Mouse (Mus musculus) T-helper 2 cell (primary cell): ENCODE data around the gene Emc9.

Source experiments
- in situ Hi-C: fragments of 300-600 bp; cut with MboI, MseI; formaldehyde crosslinking; loops from one replicate; pipeline ENCODE4 v1.15.1; 2025; ENCODE audit warnings: high pct_unique_total_duplicates

Emc9 gene

DNA sequence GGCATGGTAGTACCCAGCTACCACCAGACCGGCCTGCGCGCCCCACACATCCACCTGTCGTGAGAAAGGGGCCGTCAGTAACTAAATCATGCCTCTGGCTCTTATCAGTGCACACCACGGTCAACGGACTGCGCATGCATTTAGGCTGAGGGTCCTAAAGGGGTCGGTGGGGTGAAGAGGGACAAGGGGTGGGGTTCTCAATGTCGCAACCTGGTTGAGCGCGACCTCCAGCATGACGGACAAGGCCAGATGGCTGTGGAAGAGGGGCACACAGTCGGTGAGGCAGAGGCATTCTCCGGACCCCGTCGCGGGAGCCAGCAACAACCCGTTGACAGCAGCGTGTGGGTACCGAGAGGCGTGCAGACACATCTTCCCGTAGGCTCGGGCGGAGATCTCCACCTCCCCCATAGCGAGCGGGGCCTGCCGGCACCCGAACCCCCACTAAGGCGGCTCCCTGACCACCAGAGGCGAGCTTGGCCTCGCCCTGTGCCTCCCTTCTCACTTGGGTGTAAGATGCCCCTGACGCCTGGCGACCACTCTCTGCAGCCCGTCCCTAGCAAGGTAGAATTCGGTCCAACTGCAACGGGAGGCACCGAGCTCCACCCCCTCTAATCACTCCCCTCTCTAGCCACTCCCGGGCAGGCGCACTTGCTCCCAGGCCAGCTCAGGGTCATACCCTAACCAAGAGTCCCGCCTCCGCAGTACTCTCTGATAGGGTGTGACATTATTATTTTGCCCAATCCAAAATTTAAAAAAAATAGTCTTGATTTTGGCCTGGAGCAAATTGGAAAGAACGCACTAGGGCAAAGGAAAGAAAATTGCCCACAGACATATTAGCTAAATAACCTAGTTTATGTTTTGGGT lies at the start of gene Emc9:
Gene Emc9, minus strand, starts transcription at position 601 of the 864 bp plus-strand sequence.
- in situ Hi-C loops = no loop called here

GRCm38 (mm10) chr14:55629312-55629711 lies 44.2 kb upstream of the Emc9 start:
- in situ Hi-C loops = loop anchor here (10.0 kb wide), 1 partner anchor 65 kb away; the partner anchor contains the start of genes A730061H03Rik and Dcaf11

DNA sequence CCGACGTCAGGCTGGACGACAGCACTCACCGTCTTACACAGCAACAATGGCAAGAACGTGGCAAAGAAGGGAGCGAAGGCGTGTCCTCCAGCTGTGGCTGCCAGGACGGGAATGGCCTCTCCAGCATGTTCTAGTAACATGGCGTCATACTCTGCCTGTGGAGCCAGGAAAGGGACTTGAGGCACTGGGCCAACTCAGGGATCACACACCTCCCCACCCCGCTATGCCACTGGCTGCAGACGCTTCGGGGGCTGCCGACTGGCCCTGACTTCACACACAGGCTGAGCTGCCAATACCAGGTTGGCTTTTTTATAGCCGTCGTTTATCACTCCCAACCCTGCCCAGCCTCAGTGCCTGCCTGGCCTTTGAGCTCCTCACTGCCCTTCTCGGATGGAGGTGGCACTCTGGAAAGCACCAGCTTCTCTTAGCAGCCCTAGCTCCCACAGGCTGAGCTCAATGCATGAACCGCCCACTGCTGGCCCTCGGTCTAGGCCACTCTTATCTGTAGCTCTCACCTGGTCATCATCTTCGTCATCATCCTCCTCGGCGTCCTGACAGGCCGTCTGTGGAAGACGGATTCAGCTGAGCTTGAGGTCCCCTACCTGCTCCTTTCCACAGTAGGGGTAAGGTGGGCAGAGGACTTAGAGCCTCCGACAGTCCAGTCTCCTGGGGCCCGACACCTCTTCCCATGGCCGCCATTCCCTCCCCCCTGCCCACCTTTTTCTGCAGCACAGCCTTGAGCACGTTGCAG lies 43.1 kb upstream of the Emc9 start:
- in situ Hi-C loops = loop anchor here (10.0 kb wide), 1 partner anchor 63 kb away; the partner anchor contains the start of genes A730061H03Rik and Dcaf11

GRCm38 (mm10) chr14:55618486-55619195 lies 33.5 kb upstream of the Emc9 start:
- in situ Hi-C loops = no loop called here

- in situ Hi-C loops = no loop called here
Observed at GRCm38 (mm10) chr14:55617822-55618221, 32.7 kb upstream of the Emc9 start, which contains the start of gene Rec8. Gene Rec8, plus strand, starts transcription at chr14:55618037.

- in situ Hi-C loops = no loop called here
Observed at GRCm38 (mm10) chr14:55616844-55617243, 31.7 kb upstream of the Emc9 start.

DNA sequence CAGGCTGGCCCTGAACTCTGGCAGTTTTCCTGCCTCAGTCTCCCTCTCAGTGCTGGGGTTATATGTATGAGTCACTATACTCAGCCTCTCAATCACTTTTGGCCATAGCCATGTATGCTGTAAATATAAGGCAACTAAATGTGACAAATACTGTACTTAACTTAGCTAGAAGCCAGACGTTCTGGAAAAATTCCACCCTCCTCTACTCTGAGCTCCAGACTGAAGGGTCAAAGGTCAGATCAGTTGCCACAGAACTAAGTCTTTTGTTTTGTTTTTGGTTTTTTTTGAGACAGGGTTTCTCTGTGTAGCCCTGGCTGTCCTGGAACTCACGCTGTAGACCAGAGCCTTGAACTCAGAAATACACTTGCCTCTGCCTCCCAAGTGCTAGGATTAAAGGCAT lies 30.8 kb upstream of the Emc9 start:
- in situ Hi-C loops = no loop called here

GRCm38 (mm10) chr14:55614565-55615178 lies 29.6 kb upstream of the Emc9 start:
- in situ Hi-C loops = loop anchor here (5.0 kb wide), 1 partner anchor 48 kb away; the partner anchor contains the start of gene Mdp1

DNA sequence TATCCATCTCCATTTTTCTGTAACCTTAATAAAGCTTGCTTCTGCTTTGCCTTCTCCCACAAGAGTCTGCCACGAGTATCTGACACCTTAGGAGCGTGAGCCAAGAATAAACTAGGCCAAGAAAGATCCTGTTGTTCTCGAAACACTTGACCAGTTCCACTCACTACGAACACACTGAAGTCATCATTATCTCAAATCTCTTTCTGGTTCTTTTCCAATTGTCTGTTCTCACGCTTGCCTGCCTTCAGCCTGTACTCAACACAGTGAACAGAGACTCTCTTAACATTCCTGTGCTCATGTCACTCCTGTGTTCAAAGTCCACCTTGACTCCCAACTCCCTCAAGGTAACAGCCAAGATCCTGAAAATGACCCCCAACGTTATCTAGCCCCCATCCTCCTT lies 28.2 kb upstream of the Emc9 start:
- in situ Hi-C loops = loop anchor here (5.0 kb wide), 1 partner anchor 49 kb away; the partner anchor contains the start of gene Mdp1

- in situ Hi-C loops = no loop called here
Observed at GRCm38 (mm10) chr14:55608339-55608738, 23.2 kb upstream of the Emc9 start.

DNA sequence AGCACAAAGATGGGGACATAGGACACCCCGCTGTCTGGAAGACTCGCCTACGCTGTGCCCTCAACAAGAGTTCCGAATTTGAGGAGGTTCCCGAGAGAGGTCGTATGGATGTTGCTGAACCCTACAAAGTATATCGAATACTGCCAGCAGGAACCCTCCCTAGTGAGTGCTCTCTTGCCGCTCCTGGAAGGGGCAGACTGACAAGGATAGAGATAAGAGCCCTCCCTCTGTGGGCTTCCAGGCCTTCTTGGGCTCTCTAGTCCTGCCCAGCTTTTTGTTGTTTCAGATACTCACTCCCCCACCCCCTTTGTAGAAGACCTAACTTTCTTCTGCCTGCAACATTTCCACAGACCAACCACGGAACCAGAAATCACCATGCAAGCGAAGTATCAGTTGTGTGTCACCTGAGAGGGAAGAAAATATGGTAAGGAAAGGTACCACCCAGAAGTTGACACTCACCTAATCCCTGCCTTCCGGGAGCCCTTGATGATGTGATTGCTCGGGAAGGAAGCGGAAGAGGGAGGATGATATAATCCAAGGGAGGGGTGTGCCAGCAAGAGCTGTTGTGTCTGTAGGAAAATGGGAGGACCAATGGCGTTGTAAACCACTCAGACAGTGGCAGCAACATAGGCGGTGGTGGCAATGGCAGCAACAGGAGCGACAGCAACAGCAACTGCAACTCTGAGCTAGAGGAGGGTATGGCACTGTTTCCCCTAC lies 20.8 kb upstream of the Emc9 start:
- in situ Hi-C loops = no loop called here

DNA sequence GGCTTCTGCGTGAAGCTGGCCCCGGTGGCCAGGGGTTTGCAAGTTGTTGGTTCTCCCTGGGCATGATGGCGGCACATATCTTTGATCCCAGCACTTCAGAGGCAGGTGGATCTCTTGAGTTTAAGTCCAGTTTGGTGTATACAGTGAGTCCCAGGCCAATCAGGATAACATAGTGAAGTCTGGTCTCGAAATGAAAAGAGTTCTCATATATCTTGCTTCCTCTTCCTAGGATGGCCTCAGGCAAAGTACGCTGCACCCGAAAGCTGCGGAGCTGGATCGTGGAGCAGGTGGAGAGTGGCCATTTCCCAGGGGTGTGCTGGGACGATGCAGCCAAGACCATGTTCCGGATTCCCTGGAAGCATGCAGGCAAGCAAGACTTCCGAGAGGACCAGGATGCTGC lies 19.7 kb upstream of the Emc9 start:
- in situ Hi-C loops = loop anchor here (5.0 kb wide), 1 partner anchor 32 kb away; the partner anchor contains the start of genes Gm49378 and Ipo4

DNA sequence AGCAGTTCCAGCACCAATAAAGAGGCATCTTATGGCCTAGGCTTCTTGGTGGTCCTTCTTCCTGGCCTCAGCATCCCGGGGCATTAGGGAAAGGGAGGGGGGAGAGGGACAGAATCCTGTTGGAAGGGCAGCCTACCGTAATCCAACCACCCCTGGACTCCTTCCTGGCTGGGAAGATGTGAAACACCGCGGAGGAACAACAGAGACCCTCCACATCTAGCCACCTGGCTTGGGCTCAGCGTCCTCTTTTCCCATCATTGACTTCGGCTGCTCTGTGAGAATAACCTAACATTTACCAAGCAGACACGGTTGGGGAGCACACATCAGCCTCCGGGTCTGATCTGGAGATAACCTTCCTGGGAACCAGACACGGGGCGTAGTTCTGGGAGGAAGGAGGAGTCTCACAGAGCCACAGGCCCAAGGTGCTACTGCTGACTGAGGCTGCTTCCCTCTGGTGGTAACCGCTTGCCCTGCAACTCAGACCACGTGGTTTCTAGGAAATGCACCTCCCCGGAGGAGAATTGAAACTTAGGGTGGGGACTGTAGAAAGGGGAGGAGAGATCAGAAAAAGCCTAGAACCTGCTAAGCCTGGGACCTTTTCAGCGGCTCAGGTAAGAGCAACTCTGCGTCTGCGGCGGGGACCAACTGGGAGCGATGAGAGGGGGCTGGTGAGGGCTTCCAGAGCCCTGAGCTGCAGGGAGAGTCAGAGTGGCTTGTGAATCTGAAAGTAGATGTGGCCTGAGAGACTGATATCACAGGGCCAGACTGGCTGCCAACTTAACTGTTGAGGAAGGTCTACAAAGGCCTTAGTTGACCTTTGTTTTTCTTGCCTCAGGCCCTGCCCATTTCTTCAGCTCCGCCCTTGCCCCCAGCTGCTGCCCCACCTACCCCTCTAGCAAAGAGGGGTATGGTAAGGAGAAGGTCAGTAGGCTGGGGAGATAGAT lies 18.8 kb upstream of the Emc9 start:
- in situ Hi-C loops = loop anchor here (5.0 kb wide), 1 partner anchor 33 kb away; the partner anchor contains the start of genes Gm49378 and Ipo4

DNA sequence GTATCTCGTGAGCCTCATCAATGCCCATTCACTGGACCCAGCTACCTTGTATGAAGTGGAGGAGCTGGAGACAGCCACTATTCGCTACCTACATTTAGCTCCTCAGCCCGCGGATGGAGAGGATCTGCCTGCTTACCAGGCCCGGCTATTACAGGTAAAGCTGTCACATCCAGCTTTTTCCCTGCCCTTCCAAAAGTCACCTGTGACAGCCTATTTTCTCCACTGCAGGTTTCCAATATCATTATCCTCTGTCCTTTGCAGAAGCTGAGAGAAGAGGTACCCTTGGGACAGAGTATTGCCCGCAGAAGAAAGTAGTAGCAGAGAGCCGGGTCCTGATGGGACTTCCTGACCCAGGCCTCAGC lies 18.1 kb upstream of the Emc9 start, which contains the start of gene Irf9:
Gene Irf9, plus strand, starts transcription at position 301 of the 362 bp plus-strand sequence.
- in situ Hi-C loops = loop anchor here (5.0 kb wide), 1 partner anchor 34 kb away; the partner anchor contains the start of genes Gm49378 and Ipo4

DNA sequence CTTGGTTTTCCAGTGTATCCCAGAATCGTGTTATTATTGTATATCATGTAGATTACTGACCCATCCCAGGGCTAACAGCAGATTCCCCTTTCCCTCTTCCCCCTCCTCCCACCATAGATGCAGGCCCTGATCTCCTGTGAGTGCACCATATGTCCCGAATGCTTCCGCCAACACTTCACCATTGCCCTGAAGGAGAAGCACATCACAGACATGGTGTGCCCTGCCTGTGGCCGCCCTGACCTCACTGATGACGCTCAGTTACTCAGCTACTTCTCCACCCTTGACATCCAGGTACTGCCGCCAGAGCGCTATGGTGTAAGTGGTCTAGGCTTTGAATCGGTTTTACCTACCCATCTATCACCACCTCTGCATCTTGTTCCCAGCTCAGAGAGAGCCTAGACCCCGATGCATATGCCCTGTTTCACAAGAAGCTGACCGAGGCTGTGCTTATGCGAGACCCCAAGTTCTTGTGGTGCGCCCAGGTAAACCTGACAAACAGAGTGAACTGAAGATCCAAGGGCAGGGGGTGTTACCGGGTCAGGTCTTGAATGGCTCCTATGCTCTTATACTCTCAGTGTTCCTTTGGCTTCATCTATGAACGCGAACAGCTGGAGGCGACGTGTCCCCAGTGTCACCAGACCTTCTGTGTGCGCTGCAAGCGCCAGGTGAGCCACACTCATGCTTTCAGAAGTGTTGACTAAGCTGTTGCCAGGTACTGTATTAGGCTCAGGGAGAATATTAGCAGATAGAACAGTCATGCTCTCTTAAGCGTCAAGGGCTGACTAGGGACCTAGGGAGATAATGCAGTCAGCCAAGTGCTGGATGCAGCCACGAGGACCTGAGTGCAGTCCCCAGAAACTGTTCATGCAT lies 13.7 kb upstream of the Emc9 start:
- in situ Hi-C loops = no loop called here

DNA sequence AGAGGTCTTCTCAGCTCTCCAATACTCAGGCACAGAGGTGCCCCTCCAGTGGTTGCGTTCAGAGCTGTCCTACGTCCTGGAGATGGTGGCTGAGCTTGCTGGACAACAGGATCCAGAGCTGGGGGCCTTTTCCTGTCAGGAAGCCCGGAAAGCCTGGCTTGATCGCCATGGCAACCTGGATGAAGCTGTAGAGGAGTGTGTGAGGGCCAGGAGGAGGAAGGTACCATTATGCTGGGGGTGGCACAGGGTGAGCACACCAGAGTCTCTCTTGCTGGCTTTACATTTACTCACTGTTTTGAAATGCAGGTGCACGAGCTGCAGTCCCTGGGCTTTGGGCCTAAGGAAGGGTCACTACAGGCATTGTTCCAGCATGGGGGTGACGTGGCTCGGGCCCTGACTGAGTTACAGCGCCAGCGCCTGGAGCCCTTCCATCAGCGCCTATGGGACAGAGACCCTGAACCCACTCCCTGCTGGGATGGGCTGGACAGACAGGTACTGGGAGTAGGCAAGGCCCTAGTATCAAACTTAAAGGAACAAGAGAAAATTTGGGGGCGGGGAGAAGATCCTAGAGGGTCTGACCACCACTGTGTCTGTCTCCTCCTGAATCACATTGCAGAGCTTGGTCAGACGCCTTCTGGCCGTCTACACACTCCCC lies 11.1 kb upstream of the Emc9 start:
- in situ Hi-C loops = no loop called here

DNA sequence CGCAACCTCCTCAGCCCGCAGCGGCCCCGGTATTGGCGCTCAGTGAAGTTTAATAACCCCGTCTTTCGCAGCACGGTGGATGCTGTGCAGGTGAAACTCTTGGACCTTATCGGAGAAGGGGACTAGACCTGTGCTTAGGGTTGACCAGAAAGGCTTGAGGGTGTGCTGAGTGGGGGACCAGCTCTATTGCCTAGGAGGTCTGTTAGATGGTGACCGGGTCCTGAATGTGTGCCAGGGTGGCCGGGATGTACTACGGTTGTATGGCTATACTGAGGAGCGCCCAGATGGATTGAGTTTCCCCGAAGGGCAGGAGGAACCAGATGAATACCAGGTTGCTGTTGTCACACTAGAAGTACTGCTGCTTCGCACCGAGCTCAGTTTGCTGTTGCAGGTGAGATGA lies 7.1 kb upstream of the Emc9 start:
- in situ Hi-C loops = no loop called here
